Mouse (Mus musculus): Measurements from ENCODE around the gene Angptl8. TPM values are rescaled to one million over a fixed set of nuclear protein-coding genes. Genes with fewer than 3 reads are reported as not detected.

Gene Angptl8
- not detected for total RNA-seq (2023)

GRCm38 (mm10) chr9:21835258-21835912 lies at the start of gene Angptl8:
Angptl8 (plus strand) TSS chr9:21835510.

GRCm38 (mm10) chr9:21798345-21799009 lies 36.8 kb upstream of the Angptl8 start, which contains the start of gene Kank2:
Kank2 (minus strand) TSS chr9:21798744.

GRCm38 (mm10) chr9:21852128-21853091 lies 17.1 kb downstream of the Angptl8 start, which contains the start of gene Dock6:
Dock6 (minus strand) TSS chr9:21852635.

Other genes with a start within 250 kb of the Angptl8 start
- 10 to 100 TPM; 16.7 to 18.6 TPM for gene Timm29, start 242.8 kb upstream of the Angptl8 start, total RNA-seq (2023)
- gene Yipf2, start 242.7 kb upstream of the Angptl8 start, total RNA-seq (2023), result 1 to 10 TPM; 8.8 to 9.3 TPM
- 10 to 100 TPM; 52.3 to 63.5 TPM for gene Smarca4, start 219.3 kb upstream of the Angptl8 start, total RNA-seq (2023)
- 10 to 100 TPM; 61.6 to 79.5 TPM for gene Ldlr, start 112.0 kb upstream of the Angptl8 start, total RNA-seq (2023)
- 10 to 100 TPM; 26.1 to 36.9 TPM for gene Spc24, start 75.2 kb upstream of the Angptl8 start, total RNA-seq (2023)
- under 1 TPM; 0.36 to 0.60 TPM for gene Kank2, start 36.8 kb upstream of the Angptl8 start, total RNA-seq (2023)
- gene Dock6, start 17.1 kb downstream of the Angptl8 start, total RNA-seq (2023), result 1 to 10 TPM; 1.6 to 2.4 TPM
- gene Rab3d, start 82.7 kb downstream of the Angptl8 start, total RNA-seq (2023), result 100 to 1,000 TPM; 172 to 188 TPM
- 1 to 10 TPM; 1.3 TPM for gene Ccdc159, start 92.0 kb downstream of the Angptl8 start, total RNA-seq (2023)
- 10 to 100 TPM; 16.9 to 18.5 TPM for gene Tmem205, start 92.0 kb downstream of the Angptl8 start, total RNA-seq (2023)
- 1 to 10 TPM; 1.0 TPM for gene Plppr2, start 101.5 kb downstream of the Angptl8 start, total RNA-seq (2023)
- gene Swsap1, start 120.2 kb downstream of the Angptl8 start, total RNA-seq (2023), result 1 to 10 TPM; 3.6 to 5.4 TPM
- 1 to 10 TPM; 3.4 to 8.7 TPM for gene Epor, start 128.0 kb downstream of the Angptl8 start, total RNA-seq (2023)
- gene Rgl3, start 153.9 kb downstream of the Angptl8 start, total RNA-seq (2023), result not detected
- not detected for gene Ccdc151, start 167.1 kb downstream of the Angptl8 start, total RNA-seq (2023)
- 10 to 100 TPM; 53.0 to 58.7 TPM for gene Prkcsh, start 167.3 kb downstream of the Angptl8 start, total RNA-seq (2023)
- gene Elavl3, start 216.5 kb downstream of the Angptl8 start, total RNA-seq (2023), result not detected
- gene Gm49318, start 235.7 kb downstream of the Angptl8 start, total RNA-seq (2023), result not detected
- 10 to 100 TPM in 1 of 2 experiments, 1 to 10 TPM in 1; 8.4 to 12.0 TPM for gene Zfp653, start 235.9 kb downstream of the Angptl8 start, total RNA-seq (2023)
- 1 to 10 TPM; 7.1 to 8.9 TPM for gene Ecsit, start 249.9 kb downstream of the Angptl8 start, total RNA-seq (2023)